Mouse (Mus musculus) brain, embryonic 14.5 days (tissue): ENCODE results near the gene Lipe. TPM values are rescaled to one million over a fixed set of nuclear protein-coding genes. Genes with fewer than 3 reads are reported as not detected.

Source experiments
- DNase-seq: peaks from one replicate; pipeline ENCODE4 v3.0.0-alpha.2; 2011; ENCODE audit warnings: low read depth
- CTCF ChIP-seq: fragments of 200-500 bp; IDR thresholded peaks from 2 replicates; pipeline ENCODE4 v1.5.1; 2012; ENCODE audit warnings: inconsistent platforms, mild to moderate bottlenecking, moderate library complexity, borderline replicate concordance; ENCODE audit not compliant: insufficient read depth, insufficient read length; ENCODE audit errors: extremely low read depth
- POLR2A ChIP-seq: fragments of 200-500 bp; IDR thresholded peaks from 2 replicates; pipeline ENCODE4 v1.6.1; 2012; ENCODE audit warnings: mild to moderate bottlenecking, inconsistent platforms, borderline replicate concordance; ENCODE audit not compliant: poor library complexity, insufficient read depth, insufficient read length, severe bottlenecking; ENCODE audit errors: extremely low read depth
- polyA plus RNA-seq: library from polyadenylated mRNA; depleted of rRNA; stranded (reverse); fragments of >200 nt; gene quantifications from 2 replicates; pipeline ENCODE4 v1.2.3, GENCODE M21; 2012; rRNA removed

The Lipe gene
- polyA plus RNA-seq: 12.0 and 13.0 TPM in 2 replicates

DNA sequence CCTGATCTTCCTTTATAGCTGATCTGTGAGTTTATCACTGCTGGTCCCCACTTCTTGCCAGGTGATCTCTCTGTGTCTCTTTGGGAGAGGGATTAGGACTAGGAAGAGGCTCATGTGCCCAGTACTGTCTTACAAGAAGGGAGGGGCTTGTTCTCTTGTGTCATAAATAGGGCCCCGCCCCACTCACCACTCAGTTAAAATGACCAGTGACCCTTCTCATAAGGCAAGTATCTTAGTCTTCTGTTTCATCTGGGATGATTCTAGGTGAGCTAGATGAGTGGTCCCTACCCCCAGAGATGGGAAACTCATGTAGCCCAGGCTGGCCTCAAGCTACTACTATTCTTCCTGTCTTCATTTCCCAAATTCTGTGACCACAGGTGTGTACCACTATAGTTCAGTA lies at the start of gene Lipe:
Gene Lipe (minus strand): TSS at position 101 of the 400 bp plus-strand sequence.
- no peak for DNase-seq
- TF ChIP-seq CTCF: no peak
- TF ChIP-seq POLR2A: no peak

DNA sequence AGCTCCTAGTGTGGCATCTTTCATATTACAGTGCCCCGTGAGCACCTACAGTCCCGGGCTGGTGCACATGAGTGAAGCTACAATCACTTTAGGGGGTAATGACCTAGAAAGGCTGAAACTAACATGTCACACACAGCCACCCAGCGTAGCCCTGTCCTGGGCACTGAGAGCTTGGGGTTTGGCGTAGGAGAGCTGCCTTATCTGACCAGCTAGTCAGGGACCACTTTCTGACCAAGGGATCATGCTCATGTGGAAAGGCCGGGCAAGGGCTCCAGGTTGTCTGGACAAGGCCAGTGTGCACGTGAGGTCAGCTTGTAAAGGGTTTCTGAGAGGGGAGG lies 42.3 kb upstream of the Lipe start:
- TF ChIP-seq POLR2A (no peak), CTCF (no peak)
- no peak for DNase-seq

DNA sequence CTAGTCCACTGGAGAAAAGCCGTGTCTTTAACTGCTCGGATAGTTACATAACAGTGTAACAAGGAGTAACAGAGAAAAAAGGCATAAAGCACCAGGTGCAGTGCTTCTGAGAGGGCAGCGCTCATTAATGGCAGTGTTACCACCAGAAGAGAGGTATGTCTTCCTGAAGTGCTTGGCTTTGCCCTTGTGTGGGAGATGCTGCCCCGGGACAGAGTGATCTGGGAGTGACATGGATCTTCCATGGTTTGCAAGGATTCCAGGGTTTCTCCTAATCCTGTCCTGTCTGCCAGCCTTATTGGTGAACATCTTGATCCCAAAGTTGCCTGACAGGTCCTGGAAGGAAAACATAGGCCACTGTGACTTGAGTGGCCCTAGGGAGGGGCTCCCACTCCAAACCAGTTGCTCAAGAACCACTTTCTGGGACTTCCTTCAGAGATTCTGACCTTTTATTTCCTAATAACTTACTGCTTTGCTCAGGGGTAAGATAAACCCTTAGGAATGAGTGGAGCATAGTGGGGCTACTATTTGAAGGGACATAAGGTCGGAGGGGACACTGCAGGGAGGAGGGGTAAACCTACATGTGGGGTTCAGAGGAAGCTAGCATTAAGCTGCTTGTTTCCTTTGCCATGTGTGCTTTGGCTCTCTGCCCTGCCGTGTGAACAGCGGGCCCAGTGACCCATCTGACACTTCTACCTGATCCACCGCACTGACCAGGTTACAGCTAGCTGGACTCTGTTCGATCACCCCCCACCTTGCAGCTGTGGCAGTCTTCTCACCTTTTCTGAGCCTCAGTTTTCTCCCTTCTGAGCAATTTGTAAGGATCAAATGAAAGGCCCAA lies 41.7 kb upstream of the Lipe start:
- TF ChIP-seq POLR2A: no peak
- TF ChIP-seq CTCF: no peak
- no peak for DNase-seq

DNA sequence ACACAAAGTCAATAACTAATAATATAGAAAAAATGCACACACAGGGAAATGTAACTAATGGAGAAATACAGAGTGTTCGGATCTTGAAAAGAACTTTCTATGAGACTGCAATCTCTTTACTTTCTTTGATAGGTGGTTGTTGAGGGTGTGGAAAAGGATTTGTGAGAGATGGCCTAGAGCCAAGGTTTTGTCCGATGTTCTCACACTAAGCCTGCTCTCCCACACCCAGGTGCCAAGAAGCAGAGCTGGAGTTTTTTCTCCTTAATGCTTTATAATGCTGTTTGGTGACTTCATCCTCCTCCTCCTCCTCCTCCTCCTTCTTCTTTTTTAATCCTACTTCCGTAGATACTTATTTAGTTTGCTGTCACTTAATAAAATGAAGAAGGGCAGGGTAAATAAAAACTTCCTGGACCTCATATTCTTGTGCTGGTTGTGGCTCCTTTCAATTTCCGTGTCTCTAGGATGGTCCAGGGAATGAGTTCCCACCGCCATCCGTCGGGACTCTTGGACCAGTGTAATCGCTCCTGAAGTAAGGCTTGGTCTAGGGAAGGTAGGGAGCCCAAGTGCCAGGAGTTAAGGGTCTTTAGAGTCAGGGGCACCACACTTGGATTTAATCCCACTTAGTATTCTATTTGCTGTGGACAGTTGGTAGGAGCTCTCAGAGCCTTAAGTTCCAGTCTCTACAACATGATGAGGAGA lies 40.8 kb upstream of the Lipe start:
- DNase-seq: no peak

DNA sequence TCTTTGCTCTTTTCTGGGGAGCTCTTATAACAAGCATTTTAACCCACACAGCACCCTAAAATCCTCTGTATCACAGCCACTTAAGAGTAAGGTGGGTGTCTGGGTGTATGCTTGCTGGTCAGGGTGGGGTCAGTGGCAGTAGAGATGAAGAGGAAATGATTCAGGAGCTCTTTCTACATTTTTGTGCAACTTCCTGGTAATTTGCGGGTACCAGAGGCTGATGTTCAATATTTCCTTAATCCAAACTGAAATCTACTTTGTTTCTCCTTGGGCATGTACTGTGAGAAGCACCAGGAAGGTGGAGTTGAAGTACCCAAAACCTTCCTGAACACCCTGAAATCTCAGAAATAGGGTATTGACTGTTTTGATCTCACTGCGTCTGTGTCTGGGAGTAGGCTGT lies 38.2 kb upstream of the Lipe start:
- TF ChIP-seq POLR2A: no peak
- TF ChIP-seq CTCF: no peak
- DNase-seq: no peak

More for the DNA sequence above, 40.8 kb upstream of the Lipe start:
- TF ChIP-seq POLR2A: no peak
- no peak for TF ChIP-seq CTCF

DNA sequence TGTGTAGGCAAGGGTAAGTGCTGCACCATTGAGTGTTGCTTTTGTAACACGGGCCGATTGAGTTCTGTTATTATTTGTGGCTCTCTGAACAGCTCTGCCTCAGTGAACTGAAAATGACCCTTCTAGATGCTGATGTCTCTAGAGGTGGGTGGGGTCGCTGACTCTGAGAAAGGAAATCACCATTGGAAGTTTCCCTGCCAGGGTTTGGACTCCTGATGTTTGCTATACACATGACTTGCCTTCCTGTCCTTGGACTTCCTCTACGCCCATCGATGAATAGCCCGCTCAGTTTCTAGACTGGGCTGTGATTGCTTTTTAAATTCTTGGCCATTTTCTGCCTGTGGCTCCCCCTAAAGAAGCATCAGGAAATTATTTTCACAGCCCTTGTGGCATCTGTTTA lies 37.7 kb upstream of the Lipe start:
- TF ChIP-seq CTCF (no peak), POLR2A (no peak)
- DNase-seq: no peak

DNA sequence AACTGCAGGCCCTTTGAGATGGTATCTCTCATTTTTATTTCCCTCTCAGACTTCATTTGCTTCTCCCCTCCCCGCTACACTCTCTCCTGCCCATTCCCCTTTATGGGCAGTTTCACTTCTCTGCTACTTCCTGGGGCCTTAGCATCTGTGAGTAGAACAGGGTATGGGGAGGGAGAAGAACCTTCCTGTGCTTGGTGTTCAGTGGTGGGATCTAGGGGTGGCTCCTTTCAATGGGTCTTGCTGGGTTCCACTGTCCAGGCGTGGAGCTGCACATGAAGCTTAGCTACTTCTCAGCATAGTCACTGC lies 37.0 kb upstream of the Lipe start:
- no peak for DNase-seq
- TF ChIP-seq CTCF: no peak
- no peak for TF ChIP-seq POLR2A

DNA sequence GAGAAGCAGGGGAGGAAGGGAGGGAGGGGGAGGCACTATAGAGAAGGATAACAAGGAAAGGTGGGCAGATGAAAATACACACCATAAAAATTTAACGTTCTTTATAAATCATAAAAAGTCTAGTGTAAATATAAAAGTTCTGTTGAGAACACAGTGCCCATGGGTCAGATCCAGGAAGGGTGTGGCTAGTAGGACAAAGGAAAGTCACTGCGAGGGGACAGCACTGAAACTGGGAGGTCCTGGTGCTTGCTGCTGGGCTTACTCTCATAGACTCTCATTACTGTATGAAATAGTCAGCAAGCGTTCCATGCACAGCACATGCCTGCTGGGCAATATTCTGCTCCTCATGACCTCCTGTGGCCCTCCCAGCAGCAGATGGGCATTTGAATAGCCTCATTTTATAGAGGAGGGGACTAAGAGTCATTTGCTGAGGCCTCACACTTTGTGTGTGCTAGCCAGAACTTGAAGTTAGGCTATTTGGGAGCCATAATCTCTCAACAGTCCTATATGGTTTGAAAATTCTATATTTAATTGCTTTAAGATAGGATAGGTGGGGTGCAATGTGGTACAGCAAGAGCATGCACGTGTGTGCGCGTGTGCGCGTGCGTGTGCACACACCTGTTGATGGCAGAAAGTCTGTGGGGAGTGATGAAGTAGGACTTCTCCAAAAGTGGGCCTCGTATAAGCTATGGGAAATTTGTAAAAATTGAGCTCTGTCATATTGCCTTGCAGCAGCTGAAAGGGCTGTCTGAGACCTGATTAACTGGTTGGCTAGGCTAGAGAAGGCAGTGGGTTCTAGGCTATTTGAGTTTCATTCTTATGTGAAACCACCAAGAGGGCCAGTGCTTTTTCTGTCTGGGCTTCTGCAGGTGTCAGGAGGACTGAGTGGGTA lies 36.4 kb upstream of the Lipe start:
- no peak for DNase-seq
- no peak for TF ChIP-seq CTCF
- TF ChIP-seq POLR2A: no peak

DNA sequence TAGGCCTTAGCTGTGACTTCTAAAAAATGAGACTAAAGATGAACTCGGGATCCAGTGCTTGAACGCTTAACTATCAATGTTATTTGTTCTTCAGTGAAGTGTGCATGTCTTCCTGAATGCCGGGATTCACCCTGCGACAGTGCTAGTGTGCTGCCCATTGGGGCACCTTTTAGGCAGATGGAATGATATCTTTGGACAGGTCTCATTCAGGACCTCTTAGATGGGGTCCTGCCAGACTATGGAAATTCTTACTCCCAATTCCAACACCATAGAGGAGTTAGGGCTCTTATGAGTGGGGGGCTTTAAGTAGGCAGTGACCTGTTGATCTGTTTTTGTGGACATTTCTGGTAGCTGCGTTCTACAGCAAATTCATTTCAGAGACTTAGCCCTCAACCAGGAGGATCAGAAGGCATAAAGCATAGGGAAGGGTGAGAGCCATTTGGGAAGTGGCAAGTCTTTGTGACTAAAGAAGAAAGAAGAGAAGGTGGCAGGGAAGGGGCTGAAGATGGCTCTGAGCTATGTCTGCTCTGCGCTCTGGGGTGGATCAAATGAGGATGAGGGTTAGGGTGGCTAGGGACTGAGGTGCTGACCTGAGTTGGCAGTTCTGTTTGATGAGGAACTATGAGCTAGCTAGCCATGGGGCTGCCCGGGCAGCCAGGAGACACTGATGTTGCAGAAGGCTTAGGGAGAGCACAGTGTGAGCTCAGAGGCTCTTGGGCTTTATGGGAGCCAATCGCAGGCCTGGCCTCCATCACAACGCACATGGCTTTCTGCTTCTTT lies 35.5 kb upstream of the Lipe start:
- TF ChIP-seq CTCF (no peak), POLR2A (no peak)

DNA sequence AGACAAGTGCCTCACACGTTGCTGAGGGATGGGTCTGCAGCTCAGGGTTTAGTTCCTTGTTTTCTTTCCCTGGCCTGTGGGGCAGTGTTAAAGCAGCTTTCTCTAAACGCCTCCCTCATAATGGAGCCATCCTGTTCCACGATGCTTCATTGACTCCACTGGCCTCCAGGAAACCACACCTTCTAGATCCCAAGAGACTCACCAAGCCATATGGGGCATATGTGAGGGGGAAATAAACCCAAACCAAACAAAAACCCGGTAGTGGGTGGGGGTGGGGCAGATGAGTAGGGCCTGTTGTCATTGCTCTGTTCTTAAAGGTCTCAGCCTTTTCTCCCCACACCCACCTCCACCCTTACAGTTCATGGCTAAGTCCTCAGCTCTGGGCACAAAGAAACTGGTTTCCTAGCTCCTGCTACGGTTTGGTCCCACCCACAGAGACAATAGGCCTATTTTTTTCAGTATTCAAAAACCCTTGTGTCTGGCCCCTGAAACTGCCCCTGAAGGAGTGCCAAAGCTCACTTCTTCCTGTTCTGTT lies 34.6 kb upstream of the Lipe start:
- TF ChIP-seq POLR2A (no peak), CTCF (no peak)
- peak; percentile 48 for DNase-seq

More for the DNA sequence above, 35.5 kb upstream of the Lipe start:
- no peak for DNase-seq
